Mouse (Mus musculus): Measurements from ENCODE around the gene Saa1.

- TF ChIP-seq EP300 (IDR thresholded peaks at IDR 0.05; ENCODE audit: insufficient read depth, low read depth, low read length), result no peak
- TF ChIP-seq CTCF (IDR thresholded peaks at IDR 0.05), result no peak
- no peak for TF ChIP-seq POLR2A (IDR thresholded peaks at IDR 0.05; ENCODE audit: insufficient read depth, low read depth, low read length)
Observed at GRCm38 (mm10) chr7:46715600-46715999, 27.2 kb downstream of the Saa1 start, which contains the start of gene Saa3.

Measured in heart, adult 2 months (tissue).